Mouse (Mus musculus) urinary bladder, postnatal 4 days (tissue): ENCODE results near the gene Eprs.

ENCODE experiments used
- DNase-seq, 2 experiments: peaks; one replicate each; pipeline ENCODE4 v3.0.0; 2021 to 2022; ENCODE audit warnings: low spot score in 2 of 2

The Eprs gene

DNA sequence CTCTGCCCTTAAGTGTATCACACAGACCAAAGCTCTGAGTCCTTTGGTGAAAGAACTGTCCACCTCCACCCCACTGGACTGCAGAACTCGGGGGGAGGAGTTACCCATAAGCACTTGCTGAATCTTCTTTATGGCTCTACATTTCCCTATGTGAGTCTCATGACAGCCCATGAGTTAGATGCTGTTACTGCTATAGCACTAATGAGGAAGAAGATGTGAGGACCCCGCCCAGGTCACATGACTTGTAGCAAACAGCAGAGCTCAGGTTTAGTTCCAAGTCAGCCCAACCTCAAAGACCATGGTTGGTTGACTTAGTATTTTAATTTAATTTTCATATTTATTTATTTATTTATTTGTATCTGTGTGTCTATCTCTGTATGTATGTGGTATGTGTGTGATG lies 86.9 kb downstream of the Eprs start:
- no peak for DNase-seq

DNA sequence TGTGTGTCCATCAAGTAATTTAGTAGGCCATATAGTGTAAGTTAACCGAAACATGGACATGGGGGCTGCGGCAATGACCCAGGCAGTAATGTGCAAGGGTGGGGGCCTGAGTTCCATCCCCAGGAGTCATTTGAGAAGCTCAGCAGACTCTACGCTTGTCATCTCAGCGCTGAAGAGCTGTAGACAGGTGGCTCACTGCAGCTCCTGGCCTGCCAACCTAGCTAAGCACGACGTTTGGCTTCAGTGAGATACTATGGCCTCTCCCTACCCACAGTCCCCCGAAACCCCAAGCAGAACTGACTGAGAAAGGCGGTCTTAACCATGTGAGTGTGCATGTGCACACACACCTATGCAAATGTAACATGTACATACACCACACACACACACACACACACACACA lies 88.2 kb downstream of the Eprs start:
- no peak for DNase-seq

DNA sequence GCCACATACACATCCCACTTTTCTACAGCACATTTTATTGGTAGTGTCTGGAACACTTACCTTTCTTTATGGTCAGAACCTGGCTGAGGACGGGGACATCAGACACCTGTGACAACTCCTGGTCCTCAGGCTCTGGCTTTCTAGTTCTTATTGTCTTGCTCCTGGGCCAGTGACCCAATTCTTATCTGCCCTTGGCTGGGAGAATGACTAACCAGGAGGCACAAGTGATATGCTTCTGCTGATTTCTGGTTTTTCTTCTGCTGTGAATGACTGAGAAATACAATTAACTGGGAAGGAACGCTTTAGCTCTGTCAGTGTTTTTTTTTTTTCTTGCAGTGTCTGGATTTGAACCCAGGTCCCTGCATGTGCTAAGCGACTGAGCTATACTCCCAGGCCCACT lies 88.7 kb downstream of the Eprs start:
- no peak for DNase-seq

DNA sequence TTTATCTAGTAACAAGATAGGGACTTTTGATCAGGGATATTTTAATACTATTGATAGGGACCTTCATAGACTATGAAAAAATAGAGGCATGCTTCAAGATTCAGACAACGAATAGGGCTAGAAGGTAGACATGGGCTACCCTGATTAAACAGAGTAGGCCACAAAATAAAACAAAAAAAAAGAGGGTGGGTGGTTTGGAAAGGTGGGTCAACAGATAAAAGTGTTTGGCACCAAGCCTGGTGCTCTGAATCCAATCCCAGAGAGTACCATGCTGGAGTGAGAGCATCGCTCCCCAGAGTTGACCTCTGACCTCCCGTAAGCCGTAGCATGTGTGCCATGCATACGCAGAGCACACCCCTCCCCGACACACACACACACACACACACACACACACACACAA lies 89.6 kb downstream of the Eprs start:
- no peak for DNase-seq

DNA sequence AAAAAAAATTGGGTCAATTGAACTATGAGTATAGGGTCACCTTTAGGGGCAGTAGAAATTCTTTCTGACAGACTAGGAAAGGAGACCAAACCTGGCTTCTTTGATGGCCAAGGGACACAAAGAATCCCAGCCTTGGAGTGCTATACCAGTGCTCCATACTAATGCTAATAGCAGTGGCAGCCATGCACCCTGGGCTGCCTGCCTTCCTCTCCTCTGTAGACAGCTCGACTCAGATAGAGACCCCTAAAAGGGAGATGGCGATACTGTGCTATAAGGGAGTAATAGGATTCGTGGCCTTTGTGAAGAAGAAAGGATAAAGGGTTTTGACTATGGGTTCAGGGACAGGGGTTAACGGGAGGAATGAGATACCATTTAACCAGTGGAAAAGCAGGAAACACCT lies 91.3 kb downstream of the Eprs start:
- no peak for DNase-seq

DNA sequence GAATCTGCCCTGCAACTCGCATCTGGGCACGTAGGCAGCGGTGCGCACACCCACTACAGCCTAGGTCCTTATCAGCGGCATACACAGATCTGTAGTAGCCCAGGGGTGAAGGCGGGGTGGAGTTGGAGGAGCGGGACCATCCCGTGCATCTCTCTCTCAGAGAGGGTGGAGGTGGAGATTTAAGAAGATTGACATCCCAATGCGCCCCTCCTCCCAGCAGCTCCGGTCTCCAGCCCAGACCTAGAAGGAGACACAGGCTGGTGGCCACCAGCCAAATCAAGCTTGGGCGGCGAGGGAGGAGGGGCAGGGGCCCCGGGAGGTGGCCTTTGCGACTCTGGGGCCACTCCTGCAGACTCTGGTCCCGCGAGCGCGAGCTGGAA lies 91.7 kb downstream of the Eprs start, which contains the start of gene Slc30a10:
Slc30a10 (plus strand) TSS at position 274 of the 380 bp plus-strand sequence.
- DNase-seq: no peak

DNA sequence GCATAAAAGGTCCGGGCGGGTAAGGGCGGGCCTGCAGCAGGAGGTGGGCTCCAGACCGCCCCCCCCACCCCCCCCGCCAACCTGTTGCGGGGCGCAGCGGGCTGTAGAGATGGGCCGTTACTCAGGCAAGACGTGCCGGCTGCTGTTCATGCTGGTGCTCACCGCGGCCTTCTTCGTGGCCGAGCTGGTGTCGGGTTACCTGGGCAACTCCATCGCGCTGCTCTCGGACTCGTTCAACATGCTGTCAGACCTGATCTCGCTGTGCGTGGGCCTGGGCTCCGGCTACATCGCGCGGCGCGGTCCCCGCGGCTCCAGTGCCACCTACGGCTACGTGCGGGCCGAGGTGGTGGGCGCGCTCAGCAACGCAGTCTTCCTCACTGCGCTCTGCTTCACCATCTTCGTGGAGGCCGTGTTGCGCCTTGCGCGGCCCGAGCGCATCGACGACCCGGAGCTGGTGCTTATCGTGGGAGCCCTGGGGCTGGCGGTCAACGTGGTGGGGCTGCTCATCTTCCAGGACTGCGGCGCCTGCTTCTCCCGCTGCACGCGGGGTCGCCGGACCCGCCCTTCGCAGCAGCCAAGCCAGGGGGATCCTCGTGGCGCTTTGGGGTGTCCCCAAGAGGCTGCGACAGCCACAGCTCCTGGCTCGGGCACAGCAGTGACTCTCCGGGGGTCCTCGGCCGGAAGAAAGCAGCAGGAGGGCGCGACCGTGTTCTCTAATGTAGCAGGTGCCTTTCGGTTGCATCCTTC lies 92.3 kb downstream of the Eprs start:
- DNase-seq: no peak

DNA sequence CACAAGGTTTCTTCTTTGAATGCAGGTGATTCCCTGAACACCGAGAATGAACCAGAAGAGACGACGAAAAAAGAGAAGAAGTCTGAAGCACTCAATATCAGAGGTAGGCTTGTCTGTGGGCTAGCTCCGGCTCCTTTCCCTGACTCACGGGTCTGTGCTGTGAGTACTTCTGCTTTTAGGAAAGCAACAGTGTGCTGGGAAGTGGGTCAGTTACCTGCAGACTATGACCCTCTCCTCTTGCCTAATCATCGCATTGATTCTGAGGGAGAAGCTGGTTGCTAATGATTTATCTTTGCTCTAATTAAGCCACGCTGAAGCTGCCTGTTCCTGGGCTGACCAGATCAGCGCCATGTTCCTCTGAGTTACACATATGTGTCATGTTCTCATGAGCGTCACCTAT lies 93.5 kb downstream of the Eprs start:
- DNase-seq: no peak

DNA sequence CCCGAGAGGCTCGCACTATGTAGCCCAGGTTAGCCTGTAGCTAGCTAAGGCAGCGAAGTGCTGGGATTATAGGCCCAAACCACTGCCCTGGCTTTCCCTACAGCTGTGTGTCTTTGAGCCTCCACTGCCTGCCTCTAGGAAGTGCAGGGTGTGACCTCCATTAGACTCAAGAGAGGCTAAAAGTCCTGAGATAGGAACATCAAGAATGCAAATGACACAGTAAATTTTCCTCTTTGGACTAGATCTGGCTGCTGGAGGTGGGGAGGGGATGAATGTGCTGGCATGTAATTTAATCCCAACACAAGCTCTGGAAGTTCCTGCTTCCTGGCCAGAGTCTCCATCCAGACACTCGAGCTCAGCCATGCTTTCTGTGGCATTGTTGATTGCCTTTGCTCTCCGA lies 97.3 kb downstream of the Eprs start:
- DNase-seq: no peak

DNA sequence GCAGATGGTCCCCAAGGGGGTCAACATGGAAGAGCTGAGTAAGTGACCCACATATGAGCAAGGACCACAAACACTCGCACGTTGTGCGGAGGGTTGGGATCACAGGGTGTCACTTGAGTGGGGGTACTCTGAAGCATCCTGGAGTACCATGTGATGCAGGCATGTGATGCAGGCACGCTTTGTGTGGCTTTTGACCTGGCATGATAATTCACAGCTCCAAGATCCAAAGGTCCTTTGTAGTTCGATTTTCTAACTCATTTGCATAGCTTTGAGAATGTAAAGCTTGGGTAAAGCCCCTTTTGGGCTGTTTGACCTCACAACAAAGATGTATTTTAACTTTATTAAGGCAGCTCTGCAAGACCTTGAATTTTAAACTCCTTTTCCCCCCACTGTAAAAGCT lies 100.0 kb downstream of the Eprs start:
- no peak for DNase-seq

DNA sequence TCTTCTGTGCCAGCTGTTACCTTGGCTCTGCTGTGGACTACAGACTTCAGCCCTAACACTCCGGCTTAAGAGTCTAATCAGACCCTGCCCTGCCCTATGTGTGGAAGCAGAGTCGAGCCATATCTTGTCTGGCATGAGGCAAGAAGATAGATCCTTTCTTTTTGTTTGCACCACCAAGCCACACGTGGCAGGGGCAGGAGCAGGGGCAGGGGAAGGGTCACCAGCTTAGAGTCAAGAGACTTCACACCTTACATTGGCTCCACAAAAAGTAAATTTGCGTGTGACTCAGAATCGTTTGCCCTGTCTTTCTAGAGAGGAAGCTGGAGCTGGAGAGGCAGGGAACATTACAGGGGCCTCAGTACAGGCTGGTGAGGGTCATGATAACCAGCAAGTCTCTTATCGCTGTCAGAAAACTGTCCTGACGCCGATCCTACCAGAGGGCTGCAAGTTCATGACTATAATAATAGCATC lies 106.7 kb downstream of the Eprs start:
- no peak for DNase-seq

DNA sequence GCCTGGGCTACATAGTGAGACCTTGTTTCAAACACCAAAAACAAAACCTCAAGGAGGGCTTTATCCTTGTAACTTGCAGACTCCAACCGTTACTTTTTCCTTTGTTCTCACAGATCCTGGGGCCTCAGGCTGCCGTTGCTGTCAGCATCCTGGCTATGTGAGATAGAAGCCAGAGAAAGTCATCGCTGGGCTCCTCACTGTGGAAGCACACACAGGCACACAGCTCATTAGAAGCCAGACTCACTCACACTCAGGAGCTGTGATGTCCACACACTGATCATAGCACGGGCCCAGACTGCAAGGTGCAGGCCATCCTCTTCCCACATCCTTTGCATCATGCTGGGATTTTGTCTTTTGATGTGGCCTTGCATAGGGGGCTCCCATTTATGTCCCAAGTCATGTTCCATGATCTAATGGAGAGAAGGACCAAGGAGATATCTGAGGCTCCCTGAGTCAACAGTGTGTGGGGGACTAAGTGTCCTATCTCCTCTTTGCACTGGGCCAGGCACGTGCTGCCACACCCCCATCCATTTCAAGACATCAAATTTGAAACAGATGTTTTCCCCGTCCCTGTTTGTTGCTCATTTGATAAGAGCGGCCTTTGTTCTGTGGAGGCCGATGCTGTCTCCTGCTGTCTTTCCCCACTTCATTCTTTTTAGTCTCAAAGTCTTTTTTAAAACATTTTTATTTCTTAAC lies 109.3 kb downstream of the Eprs start:
- no peak for DNase-seq

DNA sequence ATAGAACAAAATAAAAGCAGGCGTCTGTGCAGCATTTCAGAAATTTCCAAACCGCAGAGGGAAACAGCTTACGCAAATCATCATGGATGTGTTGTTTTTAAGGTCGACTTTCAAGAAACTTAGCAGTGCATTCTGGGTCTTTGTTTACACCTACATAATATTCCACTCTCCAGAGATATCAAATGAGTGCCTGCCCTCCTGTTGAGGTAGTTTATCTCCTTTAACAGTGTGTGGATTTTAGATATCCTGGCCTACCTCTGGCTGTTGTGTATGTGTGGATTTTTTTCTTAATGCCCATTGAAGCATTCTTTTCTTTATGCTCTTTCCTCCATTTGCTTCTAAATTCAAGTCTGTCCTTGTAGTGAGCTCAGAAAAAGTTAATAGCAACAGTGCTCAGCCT lies 109.9 kb downstream of the Eprs start:
- no peak for DNase-seq

DNA sequence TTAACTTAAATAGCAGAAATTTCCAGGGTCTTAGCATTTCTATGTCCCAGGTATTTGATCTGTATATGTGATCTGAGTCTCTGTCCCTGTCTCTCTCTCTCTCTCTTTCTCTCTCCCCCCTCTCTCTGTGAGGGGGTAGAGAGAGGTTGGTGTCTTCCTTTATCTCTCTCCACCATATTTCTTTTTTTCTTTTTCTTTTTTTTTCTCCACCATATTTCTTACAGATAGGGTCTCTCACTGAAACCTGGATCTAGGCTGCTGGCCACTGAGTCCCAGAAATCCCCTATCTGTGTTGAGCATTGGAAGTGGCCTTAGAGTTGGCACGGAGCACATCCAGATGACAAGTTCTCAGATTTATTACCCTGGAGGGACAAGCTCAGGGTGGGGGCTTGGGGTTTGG lies 110.6 kb downstream of the Eprs start:
- DNase-seq: no peak
